Mouse (Mus musculus): ENCODE measurements around the gene Tppp2. TPM values are rescaled to one million over a fixed set of nuclear protein-coding genes. Genes with fewer than 3 reads are reported as not detected.

Gene Tppp2
- polyA plus RNA-seq, 1 experiment from 2014 or later: not detected

DNA sequence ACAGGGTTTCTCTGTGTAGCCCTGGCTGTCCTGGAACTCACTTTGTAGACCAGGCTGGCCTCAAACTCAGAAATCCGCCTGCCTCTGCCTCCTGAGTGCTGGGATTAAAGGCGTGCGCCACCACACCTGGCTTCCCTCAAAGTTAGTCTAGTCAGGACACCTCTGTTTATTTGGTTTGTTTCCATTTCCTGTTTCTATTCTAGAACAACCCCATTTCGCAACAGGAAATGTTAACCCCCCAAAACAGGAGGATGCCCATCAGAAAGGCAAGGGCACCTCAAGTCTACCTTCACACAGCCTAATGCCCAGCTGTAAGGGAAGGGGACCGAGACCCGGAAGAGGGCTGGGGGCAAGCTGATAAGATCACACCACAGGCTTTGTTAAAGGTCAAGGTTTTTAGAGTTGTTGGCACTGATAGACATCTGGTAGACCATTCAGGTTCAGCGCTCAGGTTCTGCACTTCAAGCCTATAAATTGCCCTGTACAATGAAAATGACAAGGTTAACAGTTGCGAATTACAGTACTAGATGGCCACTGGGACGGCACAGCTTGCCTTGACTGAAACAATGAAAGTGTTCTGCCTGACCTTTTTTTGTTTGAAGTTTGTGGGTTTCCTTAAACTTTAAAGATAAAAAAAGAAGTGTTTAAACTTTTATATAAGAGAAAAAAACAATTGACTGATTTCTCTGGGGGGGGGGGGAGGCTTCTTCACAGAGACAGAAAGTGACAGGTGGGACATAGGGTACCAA, 25.9 kb upstream of the Tppp2 start, which contains the start of gene Slc39a2:
Gene Slc39a2 (plus strand): TSS at position 699 of the 749 bp plus-strand sequence.
- Histone ChIP-seq H3K9ac (ENCODE audit: low read depth, low read length) (no peak within 1 kb of the TSS), H3K9me3 (replicated peaks; ENCODE audit: control insufficient read depth, low read length, poor library complexity, severe bottlenecking) (no peaks in the 10 kb centered on the region), H3K4me2 (ENCODE audit: low read length) (no peak within 1 kb of the TSS), H3K27ac (ENCODE audit: low read length) (no peak within 1 kb of the TSS), H3K4me3 (ENCODE audit: low read depth, low read length) (no peak within 1 kb of the TSS), H3K36me3 (ENCODE audit: control insufficient read depth, insufficient read depth, low read length) (peaks cover 48% of the 10 kb centered on the region), H3K4me1 (ENCODE audit: control insufficient read depth, insufficient read depth, low read length) (no peaks in the 10 kb centered on the region), H3K27me3 (ENCODE audit: control insufficient read depth, insufficient read depth, low read depth, low read length) (no peaks in the 10 kb centered on the region)
- no peak for ATAC-seq
- 94% methylated on average over 9 of the region's 9 CpGs for WGBS

DNA sequence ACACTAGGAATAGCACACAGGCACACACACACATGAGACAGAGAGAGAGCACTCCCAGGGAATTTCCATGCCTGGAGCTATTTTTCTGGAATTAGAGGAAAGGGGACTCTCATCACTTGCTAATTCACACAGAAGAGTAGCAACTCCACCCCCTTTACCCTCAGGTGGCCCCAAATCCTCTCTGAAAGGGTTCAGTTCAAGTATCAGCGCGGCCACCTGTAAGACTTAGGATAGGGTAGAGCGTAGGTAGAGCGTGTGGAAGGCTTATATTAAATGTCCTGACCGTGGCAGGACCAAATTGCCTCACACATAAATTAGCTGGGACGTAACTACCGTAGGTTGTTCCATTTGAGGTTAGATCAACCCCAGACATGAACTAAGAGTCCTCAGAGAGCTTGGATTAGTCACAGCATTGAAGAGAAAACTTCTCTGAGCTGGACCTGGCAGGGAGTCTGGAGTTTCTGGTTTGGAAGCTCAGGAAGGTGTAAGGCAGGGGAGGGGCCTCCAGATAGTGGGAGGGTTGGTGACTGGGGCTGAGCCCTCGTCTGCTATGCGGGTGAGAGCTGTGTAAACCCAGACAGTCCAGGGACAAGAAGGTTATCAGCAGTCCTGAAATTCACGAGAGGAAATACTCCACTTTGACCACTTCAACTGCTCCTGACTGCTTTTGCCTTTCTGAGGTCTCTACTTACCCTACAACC, 25.0 kb upstream of the Tppp2 start:
- H3K9me3 ChIP-seq (replicated peaks; ENCODE audit: control insufficient read depth, low read length, poor library complexity, severe bottlenecking): no peaks in the 10 kb centered on the region
- peaks cover 41% of the 10 kb centered on the region for H3K36me3 ChIP-seq (ENCODE audit: control insufficient read depth, insufficient read depth, low read length)
- 0 out of 2 replicates have a peak, but pooled peaks have one; percentile 41 for ATAC-seq
- no peaks in the 10 kb centered on the region for H3K27me3 ChIP-seq (ENCODE audit: control insufficient read depth, insufficient read depth, low read depth, low read length)
- H3K9ac ChIP-seq (ENCODE audit: low read depth, low read length): no peak overlapping the region
- H3K4me2 ChIP-seq (ENCODE audit: low read length): no peak overlapping the region
- WGBS: 28% methylated on average over 10 of the region's 10 CpGs
- H3K27ac ChIP-seq (ENCODE audit: low read length): no peak overlapping the region
- H3K4me1 ChIP-seq (ENCODE audit: control insufficient read depth, insufficient read depth, low read length): no peaks in the 10 kb centered on the region
- no peak overlapping the region for H3K4me3 ChIP-seq (ENCODE audit: low read depth, low read length)

DNA sequence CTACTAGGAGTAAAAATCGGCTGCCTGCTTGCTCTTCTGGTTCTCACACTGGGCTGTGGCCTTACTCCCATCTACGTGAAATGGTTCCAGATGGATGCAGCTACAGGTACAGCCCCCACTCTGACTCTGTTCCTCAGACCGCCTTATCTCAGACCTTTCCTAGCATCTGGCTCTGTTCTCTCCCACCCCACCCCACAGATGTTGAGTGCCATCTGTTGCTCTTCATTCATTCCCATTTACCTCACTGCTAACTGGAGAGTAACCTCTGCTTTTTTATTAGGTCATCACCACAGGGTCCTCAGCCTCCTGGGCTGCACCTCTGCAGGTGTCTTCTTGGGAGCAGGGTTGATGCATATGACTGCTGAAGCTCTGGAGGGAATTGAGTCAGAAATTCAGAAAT, 24.4 kb upstream of the Tppp2 start:
- Histone ChIP-seq H3K27me3 (ENCODE audit: control insufficient read depth, insufficient read depth, low read depth, low read length) (no peaks in the 10 kb centered on the region), H3K4me3 (ENCODE audit: low read depth, low read length) (no peak overlapping the region), H3K4me2 (ENCODE audit: low read length) (no peak overlapping the region), H3K36me3 (ENCODE audit: control insufficient read depth, insufficient read depth, low read length) (peaks cover 38% of the 10 kb centered on the region), H3K27ac (ENCODE audit: low read length) (no peak overlapping the region), H3K4me1 (ENCODE audit: control insufficient read depth, insufficient read depth, low read length) (no peaks in the 10 kb centered on the region), H3K9me3 (replicated peaks; ENCODE audit: control insufficient read depth, low read length, poor library complexity, severe bottlenecking) (no peaks in the 10 kb centered on the region), H3K9ac (ENCODE audit: low read depth, low read length) (no peak overlapping the region)
- no peak; the same call in 1 of the 2 replicates for ATAC-seq
- 72% methylated on average over 3 of the region's 3 CpGs for WGBS

DNA sequence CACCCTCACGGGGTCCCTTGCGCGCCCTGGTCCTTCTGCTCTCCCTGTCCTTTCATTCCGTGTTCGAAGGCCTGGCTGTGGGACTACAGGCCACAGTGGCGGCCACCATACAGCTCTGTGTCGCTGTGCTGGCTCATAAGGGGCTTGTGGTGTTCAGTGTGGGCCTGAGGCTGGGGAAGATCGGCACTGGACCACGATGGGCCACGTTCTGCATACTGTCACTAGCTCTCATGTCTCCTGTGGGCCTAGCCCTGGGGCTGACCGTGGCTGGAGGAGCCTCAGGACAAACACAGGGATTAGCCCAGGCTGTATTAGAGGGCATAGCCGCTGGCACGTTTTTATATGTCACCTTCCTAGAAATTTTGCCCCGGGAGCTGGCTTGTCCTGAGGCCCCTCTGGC, 23.2 kb upstream of the Tppp2 start:
- H3K27ac ChIP-seq (ENCODE audit: low read length): no peak overlapping the region
- no peaks in the 10 kb centered on the region for H3K4me1 ChIP-seq (ENCODE audit: control insufficient read depth, insufficient read depth, low read length)
- H3K27me3 ChIP-seq (ENCODE audit: control insufficient read depth, insufficient read depth, low read depth, low read length): no peaks in the 10 kb centered on the region
- no peak overlapping the region for H3K4me2 ChIP-seq (ENCODE audit: low read length)
- no peak overlapping the region for H3K4me3 ChIP-seq (ENCODE audit: low read depth, low read length)
- no peak for ATAC-seq
- WGBS: 77% methylated on average over 14 of the region's 14 CpGs
- peaks cover 26% of the 10 kb centered on the region for H3K36me3 ChIP-seq (ENCODE audit: control insufficient read depth, insufficient read depth, low read length)
- H3K9ac ChIP-seq (ENCODE audit: low read depth, low read length): no peak overlapping the region
- no peaks in the 10 kb centered on the region for H3K9me3 ChIP-seq (replicated peaks; ENCODE audit: control insufficient read depth, low read length, poor library complexity, severe bottlenecking)

DNA sequence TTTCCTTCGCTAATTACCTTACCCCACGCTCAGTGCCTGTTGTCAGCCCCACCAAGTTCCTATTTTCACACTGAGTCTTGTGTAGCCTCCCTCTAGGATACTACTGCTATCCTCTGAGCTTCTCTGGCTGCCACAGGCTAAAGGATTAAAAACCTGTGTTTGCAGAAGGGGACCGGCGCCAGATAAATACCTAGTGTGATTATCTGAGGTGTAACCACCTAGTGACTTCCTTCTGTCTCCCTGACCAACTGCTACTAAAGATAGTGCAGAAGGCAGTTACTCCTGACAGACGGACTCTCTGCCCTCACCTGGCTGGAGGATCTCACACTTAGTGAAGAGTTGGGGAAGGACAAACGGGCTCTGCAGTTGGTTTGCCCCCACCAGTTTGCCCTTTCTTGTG, 22.2 kb upstream of the Tppp2 start:
- WGBS: 89% methylated on average over 6 of the region's 6 CpGs
- H3K36me3 ChIP-seq (ENCODE audit: control insufficient read depth, insufficient read depth, low read length): peaks cover 19% of the 10 kb centered on the region

DNA sequence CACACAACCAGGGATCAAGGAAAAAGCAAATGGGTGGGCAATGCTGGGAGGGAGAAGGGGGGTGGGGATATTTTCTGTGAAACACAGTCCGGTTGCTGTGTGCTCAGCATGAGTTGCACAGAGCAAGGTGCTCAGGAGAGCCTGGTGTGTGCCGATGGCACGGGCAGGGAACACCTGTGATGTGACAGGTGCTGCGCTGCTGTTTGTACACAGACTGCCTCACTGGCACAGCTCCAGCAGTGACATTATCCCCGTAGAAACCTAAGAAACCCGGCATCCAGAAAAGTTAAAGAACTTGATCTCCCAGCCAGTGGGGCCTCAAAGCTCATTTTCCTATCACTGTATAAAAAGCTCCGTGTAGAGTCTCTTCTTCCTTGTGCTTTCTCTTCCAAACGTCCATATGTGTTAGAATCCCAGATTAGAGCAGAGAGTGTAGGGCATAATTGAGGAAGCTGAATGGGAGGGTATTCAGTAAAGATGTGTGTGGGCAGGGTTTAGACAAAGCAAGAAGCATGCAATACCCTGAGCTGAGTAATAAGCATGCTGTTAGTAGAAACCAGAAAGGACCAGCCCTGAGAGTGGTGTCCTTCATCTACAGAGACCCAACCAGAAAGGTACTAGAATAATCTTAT, 21.6 kb upstream of the Tppp2 start:
- 80% methylated on average over 8 of the region's 8 CpGs for WGBS
- no peaks in the 10 kb centered on the region for H3K4me1 ChIP-seq (ENCODE audit: control insufficient read depth, insufficient read depth, low read length)
- no peak overlapping the region for H3K4me3 ChIP-seq (ENCODE audit: low read depth, low read length)
- H3K27me3 ChIP-seq (ENCODE audit: control insufficient read depth, insufficient read depth, low read depth, low read length): no peaks in the 10 kb centered on the region
- H3K9me3 ChIP-seq (replicated peaks; ENCODE audit: control insufficient read depth, low read length, poor library complexity, severe bottlenecking): no peaks in the 10 kb centered on the region
- no peak overlapping the region for H3K27ac ChIP-seq (ENCODE audit: low read length)
- H3K4me2 ChIP-seq (ENCODE audit: low read length): no peak overlapping the region
- no peak for ATAC-seq
- H3K9ac ChIP-seq (ENCODE audit: low read depth, low read length): no peak overlapping the region
- peaks cover 14% of the 10 kb centered on the region for H3K36me3 ChIP-seq (ENCODE audit: control insufficient read depth, insufficient read depth, low read length)

More for the DNA sequence above, 22.2 kb upstream of the Tppp2 start:
- no peak overlapping the region for H3K4me2 ChIP-seq (ENCODE audit: low read length)
- H3K9me3 ChIP-seq (replicated peaks; ENCODE audit: control insufficient read depth, low read length, poor library complexity, severe bottlenecking): no peaks in the 10 kb centered on the region
- H3K27me3 ChIP-seq (ENCODE audit: control insufficient read depth, insufficient read depth, low read depth, low read length): no peaks in the 10 kb centered on the region
- ATAC-seq: no peak
- no peak overlapping the region for H3K4me3 ChIP-seq (ENCODE audit: low read depth, low read length)
- no peak overlapping the region for H3K27ac ChIP-seq (ENCODE audit: low read length)
- H3K9ac ChIP-seq (ENCODE audit: low read depth, low read length): no peak overlapping the region
- no peaks in the 10 kb centered on the region for H3K4me1 ChIP-seq (ENCODE audit: control insufficient read depth, insufficient read depth, low read length)

DNA sequence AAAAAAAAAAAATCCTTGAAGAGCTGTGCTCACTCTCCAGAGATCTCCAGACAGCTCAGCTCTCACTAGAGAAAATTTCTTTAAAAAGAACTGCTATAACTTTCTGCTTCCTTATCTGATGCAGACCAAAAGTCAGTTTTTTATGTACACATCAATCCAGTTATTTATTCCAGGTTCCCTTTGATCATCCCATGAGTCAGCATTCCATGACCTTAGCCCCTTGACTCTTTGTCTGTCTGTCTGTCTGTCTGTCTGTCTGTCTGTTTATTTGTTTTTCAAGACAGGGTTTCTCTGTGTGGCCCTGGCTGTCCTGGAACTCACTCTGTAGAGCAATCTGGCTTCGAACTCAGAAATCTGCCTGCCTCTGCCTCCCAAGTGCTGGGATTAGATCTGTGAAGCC, 18.9 kb upstream of the Tppp2 start:
- Histone ChIP-seq H3K4me1 (ENCODE audit: control insufficient read depth, insufficient read depth, low read length) (no peaks in the 10 kb centered on the region), H3K9ac (ENCODE audit: low read depth, low read length) (no peak overlapping the region), H3K9me3 (replicated peaks; ENCODE audit: control insufficient read depth, low read length, poor library complexity, severe bottlenecking) (no peaks in the 10 kb centered on the region), H3K4me2 (ENCODE audit: low read length) (no peak overlapping the region), H3K27me3 (ENCODE audit: control insufficient read depth, insufficient read depth, low read depth, low read length) (no peaks in the 10 kb centered on the region), H3K36me3 (ENCODE audit: control insufficient read depth, insufficient read depth, low read length) (peaks cover 7% of the 10 kb centered on the region), H3K27ac (ENCODE audit: low read length) (no peak overlapping the region), H3K4me3 (ENCODE audit: low read depth, low read length) (no peak overlapping the region)
- ATAC-seq: no peak
- WGBS: 92% methylated on average over 1 of the region's 1 CpGs

DNA sequence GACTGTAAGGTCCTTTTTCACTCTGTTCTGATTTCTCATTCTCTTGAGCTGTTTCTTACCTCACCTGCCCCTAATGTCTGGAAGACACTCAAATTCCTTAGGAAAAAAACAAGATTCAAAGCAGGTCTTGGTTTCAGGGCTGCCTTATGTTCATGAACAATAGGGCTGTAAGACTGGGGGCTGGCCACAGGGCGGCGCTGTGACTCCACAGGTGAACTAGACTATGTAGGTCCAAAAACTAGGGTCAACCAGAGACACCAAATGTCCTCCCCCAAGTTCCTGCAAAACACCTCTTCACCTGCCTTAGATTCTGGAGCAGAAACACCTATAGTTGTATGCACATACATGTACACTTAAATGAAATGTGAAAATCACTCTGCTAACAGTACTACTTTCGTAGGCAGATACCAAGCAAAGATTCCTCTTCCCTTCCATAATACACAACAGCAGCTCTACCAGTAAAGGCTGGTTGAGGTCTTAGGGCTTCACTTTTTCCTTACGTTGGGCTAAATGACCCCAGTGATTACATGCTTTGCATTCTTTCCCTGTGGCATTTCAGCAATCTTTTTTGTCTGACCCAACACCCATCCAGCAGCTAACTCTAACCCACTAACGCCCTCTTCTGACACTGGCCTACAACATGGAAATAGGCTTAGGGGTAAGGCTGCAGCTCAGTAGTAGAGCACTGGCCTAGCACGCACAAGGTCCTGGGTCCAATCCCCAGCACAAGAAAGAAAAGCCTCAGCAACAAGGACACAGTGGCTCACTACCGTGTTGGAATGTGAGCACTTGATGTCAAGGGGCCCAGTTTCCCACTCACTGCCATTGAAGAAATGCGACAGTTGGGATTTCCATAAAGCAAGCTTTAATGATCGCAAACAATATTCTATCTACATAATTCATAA, 15.2 kb upstream of the Tppp2 start:
- Histone ChIP-seq H3K9ac (ENCODE audit: low read depth, low read length) (no peak overlapping the region), H3K4me3 (ENCODE audit: low read depth, low read length) (no peak overlapping the region), H3K27me3 (ENCODE audit: control insufficient read depth, insufficient read depth, low read depth, low read length) (no peaks in the 10 kb centered on the region), H3K27ac (ENCODE audit: low read length) (no peak overlapping the region), H3K36me3 (ENCODE audit: control insufficient read depth, insufficient read depth, low read length) (no peaks in the 10 kb centered on the region), H3K9me3 (replicated peaks; ENCODE audit: control insufficient read depth, low read length, poor library complexity, severe bottlenecking) (no peaks in the 10 kb centered on the region), H3K4me2 (ENCODE audit: low read length) (no peak overlapping the region), H3K4me1 (ENCODE audit: control insufficient read depth, insufficient read depth, low read length) (no peaks in the 10 kb centered on the region)
- 57% methylated on average over 9 of the region's 9 CpGs for WGBS
- ATAC-seq: peak; percentile 69

All from midbrain, embryonic 16.5 days (tissue).